Mouse (Mus musculus) myocyte (in vitro differentiated cells): ENCODE measurements around the gene Zfp184.

Experiments
- POLR2A ChIP-seq: IDR thresholded peaks from one replicate; pipeline ENCODE4 v1.6.1; 2011; ENCODE audit warnings: low read depth, mild to moderate bottlenecking, control low read depth, moderate library complexity; ENCODE audit not compliant: insufficient read length
- TCF12 ChIP-seq: IDR thresholded peaks from one replicate; pipeline ENCODE4 v1.6.1; 2011; ENCODE audit warnings: mild to moderate bottlenecking, control low read depth; ENCODE audit not compliant: poor library complexity, insufficient read depth, severe bottlenecking
- USF1 ChIP-seq: IDR thresholded peaks from one replicate; pipeline ENCODE4 v1.6.1; 2011; ENCODE audit warnings: low read depth, mild to moderate bottlenecking, control low read depth, moderate library complexity

DNA sequence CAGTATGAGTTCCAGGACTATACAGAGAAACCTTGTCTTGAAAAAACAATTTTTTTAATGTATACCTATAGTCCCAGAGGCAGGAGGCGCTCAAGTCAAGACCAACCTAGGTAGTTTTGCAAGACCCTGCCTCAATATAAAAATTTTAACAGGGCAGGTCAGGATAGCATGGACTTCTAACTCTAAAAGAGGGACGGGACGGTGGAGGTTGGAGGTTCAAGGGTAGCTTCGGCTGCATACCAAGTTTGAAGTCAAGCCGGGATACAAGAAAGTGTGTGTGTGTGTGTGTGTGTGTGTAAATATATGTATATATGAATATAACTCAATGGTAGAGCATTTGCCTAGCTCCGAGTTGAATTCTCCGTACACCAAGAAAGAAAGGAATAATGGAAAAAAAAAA lies 38.6 kb upstream of the Zfp184 start:
- TF ChIP-seq USF1 = no peak
- no peak for TF ChIP-seq TCF12
- no peak for TF ChIP-seq POLR2A
